Mouse (Mus musculus) forebrain, embryonic 10.5 days (tissue): ENCODE measurements at regions not wholly inside any gene's neighbourhood (a gene's known extent, or its start where the extent isn't known, plus 50 kb on each side); places are given as distances from the start of the nearest gene placed in this dataset.

ENCODE experiments used
- DNase-seq: peaks from one replicate; pipeline ENCODE4 v3.0.0-alpha.2; 2017; ENCODE audit warnings: low spot score; ENCODE audit errors: extremely low spot score
- H3K27ac ChIP-seq: fragments of 300-500 bp; sonication (generic); 2 replicates; pipeline ENCODE4 v1.5.1; 2016; ENCODE audit warnings: mild to moderate bottlenecking
- H3K27me3 ChIP-seq: fragments of 300-500 bp; sonication (generic); 2 replicates; pipeline ENCODE4 v1.6.1; 2016; ENCODE audit warnings: mild to moderate bottlenecking; ENCODE audit not compliant: poor library complexity, severe bottlenecking
- H3K36me3 ChIP-seq: fragments of 300-500 bp; sonication (generic); replicated peaks from 2 replicates; pipeline ENCODE4 v1.6.1; 2016; ENCODE audit warnings: mild to moderate bottlenecking, moderate library complexity
- H3K4me1 ChIP-seq: fragments of 300-500 bp; sonication (generic); 2 replicates; pipeline ENCODE4 v1.6.1; 2016
- H3K4me3 ChIP-seq: fragments of 300-500 bp; sonication (generic); 2 replicates; pipeline ENCODE4 v1.5.1; 2016; ENCODE audit warnings: mild to moderate bottlenecking, moderate library complexity
- H3K9me3 ChIP-seq: fragments of 300-500 bp; sonication (generic); 2 replicates; pipeline ENCODE4 v1.6.1; 2016; ENCODE audit warnings: mild to moderate bottlenecking, moderate library complexity
- WGBS: fragments of 180-500 bp; shearing (Covaris S2); methylation state at CpG from one replicate; pipeline ENCODE4 v1.1.7; 2016; 5-methylcytosine and 5-hydroxymethylcytosine counted together

DNA sequence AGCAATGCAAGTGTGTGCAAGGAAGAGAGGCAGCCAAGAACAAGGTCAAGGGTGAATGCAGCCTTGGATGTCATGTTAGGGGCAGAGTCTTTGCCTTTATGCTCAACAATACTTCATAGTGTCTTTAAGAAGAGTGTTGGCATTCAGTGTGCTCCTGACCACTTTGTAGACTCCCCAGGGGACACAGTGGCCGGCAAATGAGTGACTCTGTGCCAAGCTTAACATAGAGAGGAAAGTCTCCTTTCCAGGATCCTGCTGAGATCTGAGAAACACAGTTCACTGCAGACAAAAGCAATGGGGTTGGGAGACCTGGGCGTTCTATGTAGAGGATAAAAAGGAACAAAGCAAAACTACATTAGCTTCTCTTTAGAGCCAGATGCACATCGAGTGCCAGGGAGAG lies 259.2 kb downstream of the Maf start:
- 56% methylated on average over 3 of the region's 3 CpGs for WGBS
- H3K9me3 ChIP-seq, result no peaks in the 10 kb centered on the region
- peaks cover 3% of the 10 kb centered on the region for H3K4me1 ChIP-seq
- H3K27me3 ChIP-seq, result no peaks in the 10 kb centered on the region
- DNase-seq, result no peak
- H3K36me3 ChIP-seq, result no peaks in the 10 kb centered on the region
- H3K4me3 ChIP-seq, result no peak overlapping the region
- H3K27ac ChIP-seq, result no peak overlapping the region

GRCm38 (mm10) chr8:115444519-115444918 lies 263.1 kb downstream of the Maf start:
- Histone ChIP-seq H3K4me3 (no peak overlapping the region), H3K27ac (no peak overlapping the region), H3K36me3 (no peaks in the 10 kb centered on the region), H3K27me3 (peaks cover 3% of the 10 kb centered on the region), H3K9me3 (no peaks in the 10 kb centered on the region), H3K4me1 (peaks cover 17% of the 10 kb centered on the region)
- WGBS, result 94% methylated on average over 5 of the region's 5 CpGs
- DNase-seq, result no peak

DNA sequence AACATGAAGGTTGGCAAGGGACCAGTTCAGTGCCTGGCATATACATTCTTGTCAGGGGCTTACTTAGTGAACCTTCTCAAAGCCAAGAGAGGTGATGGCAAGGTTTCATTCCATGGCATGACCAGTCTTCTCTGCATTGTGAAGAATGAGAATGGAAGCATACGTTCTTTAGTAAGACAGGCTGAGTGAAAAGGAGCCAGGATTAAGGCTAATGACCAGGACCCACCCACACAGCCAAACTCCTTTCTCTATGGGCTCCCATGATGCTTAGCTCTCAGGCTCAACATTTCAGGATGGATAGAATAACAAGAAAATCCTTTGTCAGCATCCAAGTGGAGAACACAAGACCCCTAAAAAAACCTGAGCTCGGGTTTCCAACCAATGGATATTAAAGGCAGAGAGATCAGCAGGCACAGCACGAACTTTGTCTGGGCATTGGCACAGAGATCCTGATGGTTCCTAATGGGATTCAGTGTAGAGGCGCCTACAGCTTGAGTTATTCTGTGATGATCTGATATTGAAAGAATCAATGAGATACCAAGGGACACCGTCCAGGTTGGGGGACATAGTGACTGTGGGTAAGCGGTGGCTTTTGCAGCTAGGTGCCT lies 265.5 kb downstream of the Maf start:
- H3K27me3 ChIP-seq, result peaks cover 6% of the 10 kb centered on the region
- 0 out of 2 replicates have a peak overlapping the region, but pooled peaks have one; percentile 7 for H3K27ac ChIP-seq
- peaks cover 17% of the 10 kb centered on the region for H3K4me1 ChIP-seq
- no peak overlapping the region for H3K4me3 ChIP-seq
- WGBS, result 75% methylated on average over 6 of the region's 6 CpGs
- H3K36me3 ChIP-seq, result no peaks in the 10 kb centered on the region
- no peak for DNase-seq
- H3K9me3 ChIP-seq, result no peaks in the 10 kb centered on the region

DNA sequence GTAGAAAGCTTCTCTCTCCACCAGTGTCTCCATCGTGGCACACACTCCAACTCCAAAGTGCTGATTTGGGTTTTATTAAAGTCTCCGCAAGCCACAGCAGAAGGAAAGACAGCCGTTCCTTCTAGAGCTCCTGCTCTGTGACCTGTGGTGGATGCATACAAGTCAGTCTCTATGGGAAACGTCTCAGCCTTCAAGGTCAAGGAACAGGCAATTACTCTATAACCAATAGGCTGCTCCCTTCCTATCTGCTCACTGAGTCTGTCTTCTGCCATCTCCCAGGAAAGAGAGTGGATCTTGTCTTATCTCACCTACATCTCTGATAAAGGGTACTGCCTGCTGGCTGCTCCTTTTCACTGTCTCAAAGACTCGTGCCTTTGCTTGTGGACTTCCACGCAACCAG lies 266.3 kb downstream of the Maf start:
- Histone ChIP-seq H3K4me1 (peaks cover 17% of the 10 kb centered on the region), H3K27me3 (peaks cover 6% of the 10 kb centered on the region), H3K36me3 (no peaks in the 10 kb centered on the region), H3K27ac (0 out of 2 replicates have a peak overlapping the region, but pooled peaks have one; percentile 7), H3K9me3 (no peaks in the 10 kb centered on the region), H3K4me3 (no peak overlapping the region)
- 84% methylated on average over 6 of the region's 6 CpGs for WGBS
- no peak for DNase-seq

DNA sequence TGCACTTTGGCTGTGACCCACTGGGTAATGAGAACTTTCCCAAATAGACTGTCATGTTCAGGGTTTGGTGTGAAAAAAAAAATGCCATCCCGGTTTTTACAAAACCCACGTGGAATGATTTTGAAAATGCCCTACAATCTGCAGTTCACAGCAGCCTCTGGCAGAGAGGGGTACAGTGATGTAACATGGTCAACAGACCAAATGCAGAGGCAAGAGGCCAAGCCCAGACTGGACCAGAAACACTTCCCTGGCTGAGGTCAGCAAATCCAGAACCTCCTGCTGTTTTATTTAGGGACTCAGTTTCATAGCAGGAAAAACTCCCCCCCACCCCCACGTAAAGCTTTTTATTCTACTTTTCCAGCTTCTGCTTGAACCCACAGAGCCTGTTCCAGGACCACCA lies 267.4 kb downstream of the Maf start:
- peaks cover 6% of the 10 kb centered on the region for H3K27me3 ChIP-seq
- 79% methylated on average over 3 of the region's 3 CpGs for WGBS
- H3K27ac ChIP-seq, result no peak overlapping the region

DNA sequence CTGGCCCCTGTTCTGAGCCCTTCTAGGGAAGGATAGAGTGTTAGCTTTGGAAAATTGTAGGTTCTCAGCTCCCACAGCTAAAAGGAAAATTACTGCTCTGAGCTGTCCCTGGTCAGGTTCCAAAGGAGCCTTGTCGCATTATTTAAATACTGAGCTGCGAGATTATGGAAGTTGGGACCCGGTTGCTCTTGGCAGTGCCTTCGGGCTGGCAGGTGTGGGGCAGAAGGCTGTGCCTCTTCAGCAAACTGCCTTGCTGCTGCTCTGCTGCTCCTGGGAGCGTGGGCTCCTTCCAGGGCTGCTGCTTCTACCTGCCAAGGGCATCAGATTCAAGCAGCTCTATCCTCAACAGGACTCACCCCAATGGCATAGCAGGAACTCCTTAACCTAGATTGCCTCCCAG lies 268.1 kb downstream of the Maf start:
- Histone ChIP-seq H3K4me3 (no peak overlapping the region), H3K36me3 (no peaks in the 10 kb centered on the region), H3K27me3 (peaks cover 6% of the 10 kb centered on the region), H3K9me3 (no peaks in the 10 kb centered on the region), H3K4me1 (peaks cover 17% of the 10 kb centered on the region), H3K27ac (no peak overlapping the region)
- 86% methylated on average over 5 of the region's 5 CpGs for WGBS
- DNase-seq, result no peak

More for the DNA sequence above, 267.4 kb downstream of the Maf start:
- Histone ChIP-seq H3K9me3 (no peaks in the 10 kb centered on the region), H3K4me1 (peaks cover 17% of the 10 kb centered on the region), H3K4me3 (no peak overlapping the region), H3K36me3 (no peaks in the 10 kb centered on the region)
- no peak for DNase-seq

- Histone ChIP-seq H3K4me1 (peaks cover 17% of the 10 kb centered on the region), H3K4me3 (no peak overlapping the region), H3K27ac (no peak overlapping the region), H3K9me3 (no peaks in the 10 kb centered on the region), H3K27me3 (peaks cover 13% of the 10 kb centered on the region), H3K36me3 (no peaks in the 10 kb centered on the region)
- no peak for DNase-seq
- WGBS, result 90% methylated on average over 9 of the region's 9 CpGs
Observed at GRCm38 (mm10) chr8:115437956-115438355, 269.6 kb downstream of the Maf start.

GRCm38 (mm10) chr8:115436356-115436721 lies 271.3 kb downstream of the Maf start:
- Histone ChIP-seq H3K9me3 (no peaks in the 10 kb centered on the region), H3K27ac (no peak overlapping the region), H3K27me3 (peaks cover 13% of the 10 kb centered on the region), H3K4me1 (peaks cover 5% of the 10 kb centered on the region; the same call in 1 of the 2 replicates), H3K4me3 (no peak overlapping the region), H3K36me3 (no peaks in the 10 kb centered on the region)
- 87% methylated on average over 4 of the region's 4 CpGs for WGBS
- no peak for DNase-seq

DNA sequence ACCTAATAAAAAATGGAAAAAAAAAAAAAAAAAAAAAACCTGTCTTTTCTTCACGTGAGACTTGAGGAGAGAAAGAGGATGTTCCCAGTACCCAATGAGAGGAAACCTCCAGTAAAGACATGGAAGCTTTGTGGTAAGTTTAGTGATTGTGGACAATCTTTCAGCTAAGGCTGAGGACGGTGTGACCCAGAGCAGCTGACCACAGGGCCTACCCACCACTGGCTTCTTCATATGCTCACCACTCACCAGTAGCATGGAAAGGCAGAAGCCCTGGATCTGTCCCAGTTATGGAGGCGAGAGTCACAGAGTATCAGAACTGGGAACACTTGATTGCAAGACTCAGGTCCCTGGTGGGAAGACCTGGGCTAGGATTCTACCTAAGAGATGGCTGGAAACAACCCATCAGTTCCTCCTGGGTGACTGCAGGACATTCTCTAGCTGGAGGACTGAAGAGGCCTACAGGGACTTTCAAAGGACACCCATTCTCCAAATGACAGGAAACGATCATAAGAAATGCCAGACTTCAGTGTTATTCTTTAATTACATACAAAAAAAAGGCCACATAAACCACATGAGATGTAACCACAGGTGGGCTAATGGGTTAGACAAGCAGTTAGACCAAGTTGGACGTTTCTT lies 271.8 kb downstream of the Maf start:
- no peak overlapping the region for H3K4me3 ChIP-seq
- WGBS, result 90% methylated on average over 5 of the region's 5 CpGs
- no peaks in the 10 kb centered on the region for H3K9me3 ChIP-seq
- H3K4me1 ChIP-seq, result peaks cover 4% of the 10 kb centered on the region; the same call in 1 of the 2 replicates
- H3K36me3 ChIP-seq, result no peaks in the 10 kb centered on the region
- DNase-seq, result no peak
- H3K27ac ChIP-seq, result no peak overlapping the region
- H3K27me3 ChIP-seq, result peaks cover 13% of the 10 kb centered on the region

GRCm38 (mm10) chr8:115432396-115433040 lies 275.1 kb downstream of the Maf start:
- no peaks in the 10 kb centered on the region for H3K36me3 ChIP-seq
- no peaks in the 10 kb centered on the region for H3K9me3 ChIP-seq
- no peak overlapping the region for H3K27ac ChIP-seq
- H3K4me1 ChIP-seq, result no peaks in the 10 kb centered on the region
- DNase-seq, result no peak
- H3K4me3 ChIP-seq, result no peak overlapping the region
- H3K27me3 ChIP-seq, result peaks cover 29% of the 10 kb centered on the region
- 83% methylated on average over 5 of the region's 5 CpGs for WGBS

DNA sequence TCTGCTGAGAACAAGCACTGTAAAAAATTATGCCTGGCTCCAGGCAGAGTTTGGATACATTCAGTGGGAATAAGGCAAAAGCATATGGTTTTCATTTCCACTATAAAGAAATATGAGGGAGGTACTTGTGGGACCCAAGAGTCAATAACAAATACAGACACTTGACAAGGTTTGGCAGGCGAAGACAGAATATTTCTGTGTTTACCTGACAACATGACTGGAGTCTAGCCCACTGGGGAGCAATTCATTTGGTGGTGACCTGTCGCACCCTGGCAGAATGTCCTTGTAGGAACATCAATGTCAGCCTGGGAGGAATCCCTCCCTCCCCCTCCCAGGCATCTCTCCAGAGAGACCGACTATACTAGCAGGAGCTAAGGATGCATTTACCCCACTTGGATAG lies 276.8 kb downstream of the Maf start:
- no peak overlapping the region for H3K27ac ChIP-seq
- DNase-seq, result no peak
- no peak overlapping the region for H3K4me3 ChIP-seq
- 86% methylated on average over 3 of the region's 3 CpGs for WGBS
- H3K27me3 ChIP-seq, result peaks cover 41% of the 10 kb centered on the region
- H3K36me3 ChIP-seq, result no peaks in the 10 kb centered on the region
- H3K9me3 ChIP-seq, result no peaks in the 10 kb centered on the region
- peaks cover 4% of the 10 kb centered on the region for H3K4me1 ChIP-seq

DNA sequence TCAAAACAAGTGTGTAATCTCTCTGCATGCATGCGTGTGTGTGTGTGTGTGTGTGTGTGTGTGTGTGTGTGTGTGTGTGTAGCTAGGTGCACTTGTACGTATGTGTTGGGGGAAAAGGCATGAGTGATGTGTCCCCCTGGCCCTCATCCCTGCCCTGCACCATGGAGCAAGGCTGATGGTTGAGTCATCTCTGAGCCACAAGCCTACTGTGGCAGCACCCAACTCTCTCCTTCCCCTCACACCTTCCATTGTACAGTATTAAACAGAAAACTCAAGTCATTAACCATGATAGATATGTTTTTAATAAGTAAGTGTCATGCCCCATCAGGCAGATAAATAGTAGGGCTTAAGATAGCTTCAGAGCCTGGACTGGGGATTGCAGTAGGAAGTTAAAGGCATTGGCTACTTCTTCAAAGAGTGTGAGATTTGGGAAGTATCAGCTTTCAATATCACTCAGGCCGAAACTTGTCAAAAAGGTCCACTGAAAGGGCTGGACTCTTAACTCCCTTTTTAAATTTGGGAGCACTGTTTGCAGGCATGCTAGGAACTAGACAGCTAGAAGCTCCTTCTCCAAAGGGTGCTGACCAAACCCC lies 278.2 kb downstream of the Maf start:
- H3K27me3 ChIP-seq, result peaks cover 49% of the 10 kb centered on the region
- WGBS, result 86% methylated on average over 3 of the region's 3 CpGs
- no peak for DNase-seq
- H3K9me3 ChIP-seq, result no peaks in the 10 kb centered on the region
- peaks cover 15% of the 10 kb centered on the region for H3K4me1 ChIP-seq
- no peak overlapping the region for H3K27ac ChIP-seq
- no peaks in the 10 kb centered on the region for H3K36me3 ChIP-seq
- no peak overlapping the region for H3K4me3 ChIP-seq
